Mouse (Mus musculus) neural tube, embryonic 14.5 days (tissue): ENCODE measurements around the gene Mlx. TPM values are rescaled to one million over a fixed set of nuclear protein-coding genes. Genes with fewer than 3 reads are reported as not detected.

Source experiments
- ATAC-seq: fragments of 200-750 bp; cut with Nextera tagmentation; 2 replicates; pipeline ENCODE4 v1.8.0; 2017; ENCODE audit warnings: low read depth, mild to moderate bottlenecking, moderate TSS enrichment, moderate library complexity
- H3K27ac ChIP-seq: fragments of 300-500 bp; sonication (generic); 2 replicates; pipeline ENCODE4 v1.5.1; 2014; ENCODE audit warnings: low read depth, mild to moderate bottlenecking, control low read depth, low read length, moderate library complexity, mixed read lengths
- H3K27me3 ChIP-seq: fragments of 300-500 bp; sonication (generic); 2 replicates; pipeline ENCODE4 v1.6.1; 2014; ENCODE audit warnings: low read length; ENCODE audit not compliant: control insufficient read depth, insufficient read depth
- H3K36me3 ChIP-seq: fragments of 300-500 bp; sonication (generic); 2 replicates; pipeline ENCODE4 v1.6.1; 2014; ENCODE audit warnings: low read length, mixed read lengths; ENCODE audit not compliant: control insufficient read depth, insufficient read depth
- H3K4me1 ChIP-seq: fragments of 300-500 bp; sonication (generic); 2 replicates; pipeline ENCODE4 v1.6.1; 2014; ENCODE audit warnings: low read length; ENCODE audit not compliant: control insufficient read depth, insufficient read depth
- H3K4me2 ChIP-seq: fragments of 300-500 bp; sonication (generic); 2 replicates; pipeline ENCODE4 v1.6.1; 2014; ENCODE audit warnings: mild to moderate bottlenecking, low read depth, low read length, control low read depth
- H3K4me3 ChIP-seq: fragments of 300-500 bp; sonication (generic); 2 replicates; pipeline ENCODE4 v1.5.1; 2014; ENCODE audit warnings: low read depth, low read length, control low read depth, mixed read lengths
- H3K9ac ChIP-seq: fragments of 300-500 bp; sonication (generic); replicated peaks from 2 replicates; pipeline ENCODE4 v1.6.1; 2014; ENCODE audit warnings: low read depth, mild to moderate bottlenecking, control low read depth, low read length, mixed read lengths
- H3K9me3 ChIP-seq: fragments of 300-500 bp; sonication (generic); 2 replicates; pipeline ENCODE4 v1.6.1; 2016; ENCODE audit warnings: low read length; ENCODE audit not compliant: control insufficient read depth
- WGBS: fragments of 180-500 bp; shearing (Covaris S2); extraction: QIAGEN DNeasy Blood & Tissue Kit; methylation state at CpG from one replicate; pipeline ENCODE4 v1.1.7; 2014; 5-methylcytosine and 5-hydroxymethylcytosine counted together
- polyA plus RNA-seq: library from polyadenylated mRNA; unstranded; fragments of >200 nt; fragmentation: Nextera tagmentation; extraction: Ambion mirVana; gene quantifications from 2 replicates; pipeline ENCODE4 v1.2.1, GENCODE M21; 2014

Mlx gene
- polyA plus RNA-seq, 1 experiment from 2014 or later: 95.7 TPM

GRCm38 (mm10) chr11:101053974-101054373, 33.1 kb upstream of the Mlx start:
- H3K27ac ChIP-seq: no peak overlapping the region
- H3K36me3 ChIP-seq: peaks cover 64% of the 10 kb centered on the region
- no peak overlapping the region for H3K4me3 ChIP-seq
- no peak overlapping the region for H3K9ac ChIP-seq
- no peaks in the 10 kb centered on the region for H3K9me3 ChIP-seq
- H3K4me1 ChIP-seq: no peaks in the 10 kb centered on the region
- H3K4me2 ChIP-seq: no peak overlapping the region
- H3K27me3 ChIP-seq: no peaks in the 10 kb centered on the region
- WGBS: 100% methylated on average over 1 of the region's 1 CpGs
- ATAC-seq: no peak

GRCm38 (mm10) chr11:101055418-101055817, 31.7 kb upstream of the Mlx start:
- Histone ChIP-seq H3K4me3 (no peak overlapping the region), H3K36me3 (peaks cover 62% of the 10 kb centered on the region), H3K4me1 (no peaks in the 10 kb centered on the region), H3K27ac (no peak overlapping the region), H3K4me2 (no peak overlapping the region), H3K9me3 (no peaks in the 10 kb centered on the region), H3K9ac (no peak overlapping the region), H3K27me3 (no peaks in the 10 kb centered on the region)
- no peak for ATAC-seq
- 88% methylated on average over 14 of the region's 14 CpGs for WGBS

- H3K27ac ChIP-seq: no peak overlapping the region
- no peaks in the 10 kb centered on the region for H3K4me1 ChIP-seq
- no peaks in the 10 kb centered on the region for H3K27me3 ChIP-seq
- H3K36me3 ChIP-seq: peaks cover 56% of the 10 kb centered on the region
- ATAC-seq: no peak
- no peak overlapping the region for H3K4me2 ChIP-seq
- WGBS: 73% methylated on average over 8 of the region's 8 CpGs
- no peak overlapping the region for H3K4me3 ChIP-seq
- H3K9me3 ChIP-seq: no peaks in the 10 kb centered on the region
- no peak overlapping the region for H3K9ac ChIP-seq
These were observed 30.2 kb upstream of the Mlx start for GRCm38 (mm10) chr11:101056885-101057284.

DNA sequence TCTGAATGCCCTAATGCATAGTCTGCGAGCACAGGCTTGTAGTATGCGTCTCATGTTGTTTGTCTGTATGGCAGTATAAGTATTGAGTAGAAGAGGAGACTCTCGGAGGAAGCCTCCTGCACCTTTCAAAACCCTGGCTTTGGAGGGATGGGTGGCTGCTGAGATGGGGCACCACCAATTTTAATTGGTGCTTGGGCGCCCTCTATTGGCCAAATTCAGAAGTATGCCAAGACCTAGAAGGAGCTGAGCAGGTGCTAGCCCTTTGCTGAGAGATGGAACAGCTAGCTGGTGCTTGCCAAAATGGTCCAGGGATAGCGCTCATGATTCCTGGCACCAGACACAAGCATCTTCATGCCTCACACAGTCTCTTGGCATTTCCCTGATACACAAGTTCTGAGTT, 29.2 kb upstream of the Mlx start:
- Histone ChIP-seq H3K4me3 (no peak overlapping the region), H3K9me3 (no peaks in the 10 kb centered on the region), H3K36me3 (peaks cover 62% of the 10 kb centered on the region), H3K4me2 (no peak overlapping the region), H3K4me1 (no peaks in the 10 kb centered on the region), H3K27me3 (no peaks in the 10 kb centered on the region), H3K27ac (no peak overlapping the region), H3K9ac (no peak overlapping the region)
- WGBS: 33% methylated on average over 5 of the region's 5 CpGs
- no peak for ATAC-seq

DNA sequence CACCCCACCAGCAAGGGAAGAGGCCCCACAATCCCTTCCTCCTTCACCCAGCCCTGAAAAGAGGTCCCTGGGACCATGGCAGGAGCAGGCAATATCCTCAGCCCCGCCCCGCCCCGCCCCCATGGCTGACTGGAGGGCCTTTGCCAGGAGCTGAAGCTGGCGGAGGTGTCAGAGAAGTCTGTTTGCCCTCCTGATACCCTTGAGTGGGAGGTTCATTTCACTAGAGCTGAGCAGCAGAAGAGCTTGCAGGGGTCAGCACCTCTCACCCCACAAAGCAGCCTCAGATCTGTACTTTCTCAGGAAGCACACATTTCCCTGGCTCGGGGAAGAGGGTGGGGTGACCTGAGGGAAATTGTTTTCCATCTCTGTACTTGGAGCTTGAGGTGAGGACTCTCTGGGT, 28.4 kb upstream of the Mlx start:
- H3K36me3 ChIP-seq: peaks cover 67% of the 10 kb centered on the region
- WGBS: 71% methylated on average over 5 of the region's 5 CpGs
- H3K4me3 ChIP-seq: no peak overlapping the region
- no peak overlapping the region for H3K4me2 ChIP-seq
- no peaks in the 10 kb centered on the region for H3K9me3 ChIP-seq
- no peaks in the 10 kb centered on the region for H3K27me3 ChIP-seq
- no peak overlapping the region for H3K27ac ChIP-seq
- no peaks in the 10 kb centered on the region for H3K4me1 ChIP-seq
- H3K9ac ChIP-seq: no peak overlapping the region
- no peak for ATAC-seq

DNA sequence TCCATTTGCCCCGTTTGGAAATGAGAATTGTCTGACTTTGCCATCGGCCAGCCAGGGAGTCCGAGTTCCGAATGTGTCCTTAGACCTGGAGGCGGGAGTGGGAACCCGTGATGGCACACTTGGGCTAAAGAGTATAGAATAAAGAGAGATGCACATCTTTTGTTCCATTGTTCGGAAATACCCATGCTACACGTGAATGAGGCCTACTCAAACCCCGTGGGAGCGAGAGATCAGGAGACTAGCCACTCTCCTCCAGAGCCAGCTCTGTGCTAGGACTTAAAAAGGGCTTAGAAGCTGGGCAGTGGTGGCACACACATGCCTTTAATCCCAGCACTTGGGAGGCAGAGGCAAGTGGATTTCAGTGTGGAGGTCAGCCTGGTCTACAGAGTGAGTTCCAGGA, 27.6 kb upstream of the Mlx start:
- Histone ChIP-seq H3K36me3 (peaks cover 62% of the 10 kb centered on the region), H3K4me3 (no peak overlapping the region), H3K9ac (no peak overlapping the region), H3K27ac (peak overlapping the region; percentile 48; the same call in 1 of the 2 replicates), H3K27me3 (no peaks in the 10 kb centered on the region), H3K9me3 (no peaks in the 10 kb centered on the region), H3K4me2 (no peak overlapping the region), H3K4me1 (no peaks in the 10 kb centered on the region)
- 74% methylated on average over 10 of the region's 10 CpGs for WGBS
- ATAC-seq: no peak

DNA sequence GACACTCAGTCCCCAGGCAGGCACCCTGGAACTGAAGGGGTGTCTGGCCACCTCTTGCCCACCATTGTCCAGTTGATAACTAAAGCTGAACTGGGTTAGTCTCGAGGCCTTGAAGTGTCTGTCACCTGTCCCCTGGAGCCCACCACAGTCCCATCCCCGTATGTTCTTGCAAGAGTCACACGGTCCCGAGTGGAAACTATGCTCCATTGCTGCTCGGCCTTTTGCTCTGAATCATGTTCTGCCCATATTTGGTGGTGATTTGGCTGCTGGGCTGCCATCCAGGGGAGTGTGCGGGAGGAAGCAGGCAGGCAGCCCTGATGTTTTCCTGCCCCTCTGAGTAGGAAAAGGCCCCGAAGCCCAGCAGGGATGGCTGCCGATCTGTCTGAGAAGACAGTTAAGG, 27.0 kb upstream of the Mlx start:
- no peaks in the 10 kb centered on the region for H3K9me3 ChIP-seq
- H3K27ac ChIP-seq: peak overlapping the region; percentile 48
- 76% methylated on average over 8 of the region's 8 CpGs for WGBS
- no peaks in the 10 kb centered on the region for H3K4me1 ChIP-seq
- H3K27me3 ChIP-seq: no peaks in the 10 kb centered on the region
- H3K36me3 ChIP-seq: peaks cover 57% of the 10 kb centered on the region
- no peak overlapping the region for H3K4me3 ChIP-seq
- ATAC-seq: no peak
- H3K9ac ChIP-seq: no peak overlapping the region
- H3K4me2 ChIP-seq: no peak overlapping the region

DNA sequence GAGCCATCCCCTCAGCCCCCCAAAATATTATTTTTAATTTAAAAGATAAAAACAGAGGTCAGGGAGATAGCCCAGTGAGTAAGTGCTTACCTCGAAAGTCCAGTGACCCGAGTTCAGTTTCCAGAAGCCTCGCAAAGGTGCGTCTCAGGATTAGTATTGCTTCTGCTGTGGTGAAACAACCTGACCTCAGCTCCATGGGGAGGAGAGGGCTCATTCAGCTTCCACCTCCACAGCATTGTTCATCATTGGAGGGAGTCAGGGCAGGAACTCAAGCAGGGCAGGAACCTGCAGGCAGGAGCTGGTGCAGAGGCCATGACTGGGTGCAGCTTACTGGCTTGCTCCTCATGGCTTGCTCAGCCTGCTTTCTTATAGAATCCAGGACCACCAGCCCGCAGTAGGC, 26.0 kb upstream of the Mlx start:
- no peaks in the 10 kb centered on the region for H3K27me3 ChIP-seq
- peaks cover 48% of the 10 kb centered on the region for H3K36me3 ChIP-seq
- H3K27ac ChIP-seq: no peak overlapping the region
- no peak overlapping the region for H3K4me2 ChIP-seq
- H3K4me1 ChIP-seq: no peaks in the 10 kb centered on the region
- WGBS: 93% methylated on average over 5 of the region's 5 CpGs
- no peak for ATAC-seq
- no peak overlapping the region for H3K9ac ChIP-seq
- H3K9me3 ChIP-seq: no peaks in the 10 kb centered on the region
- H3K4me3 ChIP-seq: no peak overlapping the region

DNA sequence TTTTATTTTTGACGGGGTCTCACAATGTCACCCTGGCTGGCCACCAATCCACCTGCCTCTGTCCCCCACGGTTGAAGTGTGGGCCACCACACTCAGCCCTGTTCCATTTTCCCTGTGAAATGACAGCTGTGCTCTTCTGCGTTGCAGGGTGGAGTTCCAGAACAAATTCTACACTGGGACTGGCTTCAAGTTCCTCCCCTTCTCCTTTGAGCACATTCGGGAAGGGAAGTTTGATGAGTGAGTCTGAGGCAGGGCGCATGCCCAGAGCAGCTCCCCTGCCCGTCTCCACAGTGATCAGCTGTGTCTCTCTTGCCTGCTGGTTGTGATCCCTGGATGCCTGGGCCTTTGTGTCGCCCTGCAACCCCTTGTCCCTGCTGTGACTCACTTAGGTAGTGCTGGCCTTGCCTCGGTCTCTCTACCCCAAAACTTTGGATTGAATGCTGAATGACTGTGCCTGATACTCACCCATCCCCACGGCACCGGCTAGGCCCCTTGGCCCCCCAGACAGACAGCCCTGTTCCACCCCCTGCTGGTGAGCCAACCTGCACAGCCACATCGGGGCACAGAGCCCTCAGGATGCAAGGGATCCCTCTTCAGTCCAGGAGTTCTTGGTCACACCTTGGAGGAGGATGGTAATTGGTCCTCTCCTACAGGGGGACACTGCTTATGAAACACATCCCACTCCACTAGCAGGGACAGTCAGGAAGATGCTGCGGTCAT, 24.8 kb upstream of the Mlx start:
- H3K4me1 ChIP-seq: no peaks in the 10 kb centered on the region
- H3K4me3 ChIP-seq: no peak overlapping the region
- no peaks in the 10 kb centered on the region for H3K9me3 ChIP-seq
- H3K27ac ChIP-seq: no peak overlapping the region
- peaks cover 35% of the 10 kb centered on the region for H3K36me3 ChIP-seq
- ATAC-seq: no peak
- H3K4me2 ChIP-seq: no peak overlapping the region
- no peaks in the 10 kb centered on the region for H3K27me3 ChIP-seq
- 82% methylated on average over 12 of the region's 12 CpGs for WGBS
- no peak overlapping the region for H3K9ac ChIP-seq
